In genomic region chr17:28330232-28330546, GRCm38 (mm10) we compare ENCODE assay signal across 10 mouse cellular contexts. TPM values are rescaled to one million over a fixed set of nuclear protein-coding genes. Genes with fewer than 3 reads are reported as not detected.
DNase-seq lines count a peak whose midpoint lies in the region; ATAC-seq lines count a peak whose summit lies in the region.
"Had no signal": no experiment of that assay in that cellular context is flagged by ENCODE, and none has a peak within 500 bp of the region (broad histone marks: within the 10 kb centered on the region; RNA-seq: fewer than 3 reads in every experiment).

No protein-coding gene starts in this region.

- no peaks in the 10 kb centered on the region for H3K27me3 ChIP-seq in kidney, embryonic 16.5 days (ENCODE audit: insufficient read depth, low read length)
- H3K27me3 ChIP-seq in embryonic facial prominence, embryonic 14.5 days (replicated peaks; ENCODE audit: control insufficient read depth, insufficient read depth, low read length) = no peaks in the 10 kb centered on the region
- H3K27me3 ChIP-seq in limb, embryonic 10.5 days (ENCODE audit: low read depth, poor library complexity, severe bottlenecking) = no peaks in the 10 kb centered on the region
- H3K27me3 ChIP-seq in neural tube, embryonic 12.5 days (replicated peaks) = no peaks in the 10 kb centered on the region

- H3K27ac ChIP-seq in kidney, embryonic 16.5 days (ENCODE audit: low read length) = peak overlapping the region; percentile 97
- peak overlapping the region; percentile 98; the same call in 1 of the 2 replicates for H3K27ac ChIP-seq in embryonic facial prominence, embryonic 14.5 days (replicated peaks; ENCODE audit: low read depth, low read length)
- H3K27ac ChIP-seq in limb, embryonic 10.5 days = peak overlapping the region; percentile 14; the same call in 1 of the 2 replicates
- H3K27ac ChIP-seq in neural tube, embryonic 12.5 days = no peak overlapping the region

- peaks cover 63% of the 10 kb centered on the region for H3K4me1 ChIP-seq in kidney, embryonic 16.5 days (ENCODE audit: insufficient read depth, low read length)
- H3K4me1 ChIP-seq in embryonic facial prominence, embryonic 14.5 days (ENCODE audit: control insufficient read depth, insufficient read depth, low read length) = peaks cover 26% of the 10 kb centered on the region
- H3K4me1 ChIP-seq in limb, embryonic 10.5 days = peaks cover 77% of the 10 kb centered on the region
- peaks cover 29% of the 10 kb centered on the region for H3K4me1 ChIP-seq in neural tube, embryonic 12.5 days

- H3K9me3 ChIP-seq in kidney, embryonic 16.5 days (ENCODE audit: low read length) = no peaks in the 10 kb centered on the region
- H3K9me3 ChIP-seq in embryonic facial prominence, embryonic 14.5 days (ENCODE audit: control insufficient read depth, low read length) = no peaks in the 10 kb centered on the region
- no peaks in the 10 kb centered on the region for H3K9me3 ChIP-seq in limb, embryonic 10.5 days (replicated peaks)
- H3K9me3 ChIP-seq in neural tube, embryonic 12.5 days = no peaks in the 10 kb centered on the region

- peaks cover 39% of the 10 kb centered on the region for H3K36me3 ChIP-seq in kidney, embryonic 16.5 days (ENCODE audit: insufficient read depth, low read length)
- H3K36me3 ChIP-seq in embryonic facial prominence, embryonic 14.5 days (ENCODE audit: control insufficient read depth, insufficient read depth, low read length) = peaks cover 67% of the 10 kb centered on the region
- peaks cover 77% of the 10 kb centered on the region for H3K36me3 ChIP-seq in limb, embryonic 10.5 days
- peaks cover 37% of the 10 kb centered on the region for H3K36me3 ChIP-seq in neural tube, embryonic 12.5 days

- 38% methylated on average over 2 of the region's 2 CpGs for WGBS in kidney, embryonic 16.5 days
- WGBS in embryonic facial prominence, embryonic 14.5 days = 22% methylated on average over 2 of the region's 2 CpGs
- WGBS in limb, embryonic 10.5 days = 62% methylated on average over 2 of the region's 2 CpGs
- 60% methylated on average over 2 of the region's 2 CpGs for WGBS in neural tube, embryonic 12.5 days

- ATAC-seq in kidney, embryonic 16.5 days (ENCODE audit: low FRiP score, low TSS enrichment) = no peak
- ATAC-seq in embryonic facial prominence, embryonic 14.5 days (ENCODE audit: low read depth) = no peak
- no peak for ATAC-seq in neural tube, embryonic 12.5 days (ENCODE audit: low FRiP score, low read depth)

- H3K9ac ChIP-seq in kidney, embryonic 16.5 days (replicated peaks; ENCODE audit: low read length) = peak overlapping the region; percentile 100
- peak overlapping the region; percentile 98 for H3K9ac ChIP-seq in embryonic facial prominence, embryonic 14.5 days (ENCODE audit: low read depth, low read length)
- peak overlapping the region; percentile 98; the same call in 1 of the 2 replicates for H3K9ac ChIP-seq in neural tube, embryonic 12.5 days

- DNase-seq in kidney, postnatal 10 days = no peak
- no peak for DNase-seq in embryonic facial prominence, embryonic 14.5 days (ENCODE audit: low spot score)
- DNase-seq in limb, embryonic 10.5 days (ENCODE audit: low spot score) = no peak
- no peak for DNase-seq in layer of hippocampus, adult 11-12 months (ENCODE audit: low spot score)
- no peak for DNase-seq in cerebellum, adult 9-11 months
- DNase-seq in right cerebral cortex, adult 2 months (ENCODE audit: low spot score in 2 of 2) = no peak
- DNase-seq: cerebellum, postnatal 36 days; kidney, adult 11 months had no signal

- H3K4me3 ChIP-seq in kidney, embryonic 16.5 days (ENCODE audit: low read length) = peak overlapping the region; percentile 98
- H3K4me3 ChIP-seq in embryonic facial prominence, embryonic 14.5 days (ENCODE audit: low read depth, low read length) = peak overlapping the region; percentile 85
- H3K4me3 ChIP-seq in limb, embryonic 10.5 days = peak overlapping the region; percentile 98
- H3K4me3 ChIP-seq in neural tube, embryonic 12.5 days = 0 out of 2 replicates have a peak overlapping the region, but pooled peaks have one; percentile 94

- H3K4me2 ChIP-seq in kidney, embryonic 16.5 days (replicated peaks; ENCODE audit: low read depth, low read length) = peak overlapping the region; percentile 98
- H3K4me2 ChIP-seq in embryonic facial prominence, embryonic 14.5 days (ENCODE audit: low read depth, low read length) = peak overlapping the region; percentile 85
- H3K4me2 ChIP-seq in neural tube, embryonic 12.5 days (replicated peaks) = peak overlapping the region; percentile 96

RNA-seq across cellular contexts. Expression of gene Rpl10a, which starts 1.9 kb away (rescaled TPM):
- polyA plus RNA-seq in kidney, embryonic 16.5 days (2015; fragmentation: Nextera tagmentation; extraction: Ambion mirVana) = 543 and 653 TPM in 2 replicates
- 800 and 852 TPM in 2 replicates for polyA plus RNA-seq in embryonic facial prominence, embryonic 14.5 days (2014; fragmentation: Nextera tagmentation; extraction: Ambion mirVana)
- 502 and 576 TPM in 2 replicates for polyA plus RNA-seq in limb, embryonic 10.5 days (2016; fragmentation: Nextera tagmentation; extraction: Ambion mirVana)
- polyA plus RNA-seq in neural tube, embryonic 12.5 days (2016; fragmentation: Nextera tagmentation; extraction: Ambion mirVana) = 341 and 353 TPM in 2 replicates

RNA-seq across cellular contexts. Expression of gene Fance, which starts 16.9 kb away (rescaled TPM):
- polyA plus RNA-seq in kidney, embryonic 16.5 days (2015; fragmentation: Nextera tagmentation; extraction: Ambion mirVana) = 32.3 and 34.0 TPM in 2 replicates
- 26.1 and 30.6 TPM in 2 replicates for polyA plus RNA-seq in embryonic facial prominence, embryonic 14.5 days (2014; fragmentation: Nextera tagmentation; extraction: Ambion mirVana)
- 32.9 and 35.5 TPM in 2 replicates for polyA plus RNA-seq in limb, embryonic 10.5 days (2016; fragmentation: Nextera tagmentation; extraction: Ambion mirVana)
- polyA plus RNA-seq in neural tube, embryonic 12.5 days (2016; fragmentation: Nextera tagmentation; extraction: Ambion mirVana) = 31.0 and 31.2 TPM in 2 replicates

RNA-seq across cellular contexts. Expression of gene Tead3, which starts 20.4 kb away (rescaled TPM):
- 10.7 and 11.5 TPM in 2 replicates for polyA plus RNA-seq in kidney, embryonic 16.5 days (2015; fragmentation: Nextera tagmentation; extraction: Ambion mirVana)
- polyA plus RNA-seq in embryonic facial prominence, embryonic 14.5 days (2014; fragmentation: Nextera tagmentation; extraction: Ambion mirVana) = 11.3 and 12.0 TPM in 2 replicates
- 5.2 and 9.8 TPM in 2 replicates for polyA plus RNA-seq in limb, embryonic 10.5 days (2016; fragmentation: Nextera tagmentation; extraction: Ambion mirVana)
- polyA plus RNA-seq in neural tube, embryonic 12.5 days (2016; fragmentation: Nextera tagmentation; extraction: Ambion mirVana) = 3.5 and 4.8 TPM in 2 replicates

RNA-seq across cellular contexts. Expression of gene Tulp1, which starts 34.8 kb away (rescaled TPM):
- polyA plus RNA-seq in kidney, embryonic 16.5 days (2015; fragmentation: Nextera tagmentation; extraction: Ambion mirVana) = 6.4 and 8.7 TPM in 2 replicates
- 3.9 and 6.0 TPM in 2 replicates for polyA plus RNA-seq in embryonic facial prominence, embryonic 14.5 days (2014; fragmentation: Nextera tagmentation; extraction: Ambion mirVana)
- polyA plus RNA-seq in limb, embryonic 10.5 days (2016; fragmentation: Nextera tagmentation; extraction: Ambion mirVana) = 3.4 and 4.1 TPM in 2 replicates
- 3.0 and 5.1 TPM in 2 replicates for polyA plus RNA-seq in neural tube, embryonic 12.5 days (2016; fragmentation: Nextera tagmentation; extraction: Ambion mirVana)
